Mouse (Mus musculus): ENCODE results near the gene Dok1.

Gene Dok1

DNA sequence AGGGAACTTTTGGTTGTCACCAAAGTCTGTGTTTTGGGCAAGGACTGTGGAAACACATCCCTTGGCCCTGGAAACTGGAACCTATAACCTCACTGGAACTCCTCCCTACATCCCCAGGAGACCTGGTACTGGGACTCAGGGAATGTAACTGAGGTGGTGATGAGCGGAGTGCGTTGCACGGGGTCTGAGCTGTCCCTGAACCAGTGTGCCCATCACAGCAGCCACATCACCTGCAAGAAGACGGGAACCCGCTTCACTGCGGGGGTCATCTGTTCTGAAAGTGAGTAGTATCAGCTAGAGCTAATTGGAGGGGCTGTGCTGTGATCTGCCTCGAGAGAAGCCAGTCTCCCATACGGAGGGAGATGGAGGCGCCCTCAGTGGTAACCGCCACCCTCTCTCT, 16.1 kb upstream of the Dok1 start:
- DNase-seq (ENCODE audit: low spot score in 2 of 2): no peak

DNA sequence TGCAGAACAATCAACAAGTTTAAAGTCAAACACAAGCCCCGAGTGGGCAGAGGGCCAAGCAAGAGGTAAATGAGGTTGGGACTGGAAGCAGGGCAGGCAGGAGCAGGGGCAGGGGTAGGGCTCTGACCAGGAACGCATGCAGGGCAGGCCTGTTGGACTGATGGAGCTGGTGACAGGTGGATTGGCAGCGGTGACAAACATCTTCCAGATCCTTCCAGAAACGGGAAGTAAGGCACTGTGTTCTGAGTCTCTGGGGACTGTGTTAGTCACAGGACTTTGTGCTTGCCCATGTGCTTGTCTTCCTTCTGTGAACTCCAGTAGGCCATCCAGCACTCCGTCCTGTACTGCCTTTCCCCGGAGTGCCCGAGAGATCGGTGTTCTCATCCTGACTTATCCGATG, 11.5 kb upstream of the Dok1 start:
- no peak for DNase-seq (ENCODE audit: low spot score in 2 of 2)

DNA sequence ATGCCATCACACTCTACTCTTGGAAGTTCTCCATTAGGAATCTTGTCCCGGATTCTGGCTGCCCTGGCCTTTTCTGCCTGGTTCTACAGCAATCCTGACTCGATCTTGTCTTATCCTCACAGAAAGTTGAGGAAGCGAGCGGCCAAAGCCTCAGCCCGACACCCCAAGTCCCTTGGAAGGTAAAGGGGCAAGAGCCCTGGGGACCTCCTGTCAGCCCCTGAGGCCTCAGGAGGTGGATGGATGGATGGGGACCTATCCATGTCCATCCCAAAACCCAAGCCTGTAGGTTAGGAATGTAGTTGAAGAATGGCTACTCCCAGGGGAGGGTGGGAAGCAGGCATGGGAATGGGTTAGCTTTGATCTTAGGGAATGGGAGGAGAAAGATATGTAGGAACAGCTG, 10.7 kb upstream of the Dok1 start:
- DNase-seq (ENCODE audit: low spot score in 2 of 2): no peak

DNA sequence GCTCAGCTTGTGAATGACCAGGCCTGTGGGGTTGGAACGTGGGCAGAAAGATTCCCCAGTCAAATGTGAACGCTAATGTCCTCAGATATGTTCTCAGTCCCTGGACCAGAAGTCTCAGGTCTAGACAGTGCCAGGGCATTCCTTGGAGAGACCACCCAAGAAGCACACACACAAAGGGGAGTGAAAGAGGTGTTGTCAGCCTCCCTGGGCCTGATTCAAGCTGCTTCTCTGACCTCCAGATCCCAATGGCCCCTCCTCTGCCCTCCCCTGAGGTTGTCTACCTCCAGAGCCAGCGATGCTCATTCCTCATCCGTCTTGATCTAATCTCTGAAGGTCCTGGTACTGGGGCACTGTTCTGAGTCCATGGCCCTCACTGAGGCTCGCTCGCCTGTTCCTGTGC, 10.3 kb upstream of the Dok1 start:
- DNase-seq (ENCODE audit: low spot score in 2 of 2): no peak

DNA sequence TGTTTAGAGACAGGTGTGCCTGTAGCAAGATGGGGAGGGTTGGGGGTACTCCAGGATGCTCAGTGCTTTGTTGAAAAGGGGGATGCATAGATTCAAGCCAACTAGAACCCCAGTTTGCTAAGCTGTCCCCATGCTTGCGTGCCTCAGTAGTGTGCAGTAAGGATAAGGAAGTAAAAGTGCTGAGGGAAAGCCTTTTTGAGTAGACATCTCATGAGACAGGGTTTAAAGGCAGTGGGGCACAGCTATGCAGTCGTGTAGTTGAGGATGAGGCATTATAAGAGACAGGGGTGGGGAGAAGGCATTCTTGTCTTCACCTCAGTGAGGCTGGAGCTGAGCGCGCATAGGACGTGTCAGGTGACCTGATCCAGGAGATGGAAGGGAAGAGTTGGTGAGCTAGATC, 7.3 kb upstream of the Dok1 start:
- no peak for DNase-seq (ENCODE audit: low spot score in 2 of 2)

DNA sequence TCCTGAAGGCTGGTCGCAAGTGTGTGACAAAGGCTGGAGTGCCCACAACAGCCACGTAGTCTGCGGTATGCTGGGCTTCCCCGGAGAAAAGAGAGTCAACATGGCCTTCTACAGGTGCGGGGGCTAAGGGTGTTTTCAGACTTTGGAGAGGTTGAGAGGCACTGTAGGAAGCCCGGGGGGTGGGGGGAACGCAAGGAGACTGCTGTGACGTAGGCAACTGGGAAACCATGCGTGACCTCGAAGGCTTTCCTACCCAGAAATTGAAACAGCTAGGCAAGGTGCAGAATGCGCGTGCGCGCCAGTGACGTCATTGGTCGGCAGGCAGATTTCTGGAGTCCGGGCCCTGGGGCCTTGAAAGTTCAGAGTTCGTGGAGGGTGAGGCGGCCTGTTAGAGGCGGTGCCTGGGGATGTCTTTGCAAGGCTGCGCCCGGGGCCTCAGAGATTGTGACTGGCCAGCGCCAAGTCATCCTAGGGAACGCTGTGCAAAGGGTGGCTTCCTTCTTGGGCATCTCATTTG, 5.3 kb upstream of the Dok1 start:
- DNase-seq (ENCODE audit: low spot score in 2 of 2): peak; percentile 73 to 81

DNA sequence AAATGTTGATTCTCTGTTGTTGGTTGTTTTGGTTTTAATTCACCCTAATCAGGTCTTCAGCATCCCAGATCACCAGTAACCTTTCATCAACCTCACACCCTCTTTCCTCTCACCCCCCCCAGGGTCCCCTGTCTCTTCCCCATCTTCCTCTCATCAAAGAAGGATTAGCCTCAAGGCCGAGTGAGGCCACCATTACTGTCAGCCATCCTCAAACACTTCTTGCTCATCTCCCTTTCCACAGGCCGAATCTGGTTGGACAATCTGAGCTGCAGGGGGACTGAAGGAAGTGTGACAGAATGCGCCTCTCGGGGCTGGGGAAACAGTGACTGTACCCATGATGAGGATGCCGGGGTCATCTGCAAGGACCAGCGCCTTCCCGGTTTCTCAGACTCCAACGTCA, 3.9 kb upstream of the Dok1 start:
- DNase-seq (ENCODE audit: low spot score in 2 of 2): no peak

DNA sequence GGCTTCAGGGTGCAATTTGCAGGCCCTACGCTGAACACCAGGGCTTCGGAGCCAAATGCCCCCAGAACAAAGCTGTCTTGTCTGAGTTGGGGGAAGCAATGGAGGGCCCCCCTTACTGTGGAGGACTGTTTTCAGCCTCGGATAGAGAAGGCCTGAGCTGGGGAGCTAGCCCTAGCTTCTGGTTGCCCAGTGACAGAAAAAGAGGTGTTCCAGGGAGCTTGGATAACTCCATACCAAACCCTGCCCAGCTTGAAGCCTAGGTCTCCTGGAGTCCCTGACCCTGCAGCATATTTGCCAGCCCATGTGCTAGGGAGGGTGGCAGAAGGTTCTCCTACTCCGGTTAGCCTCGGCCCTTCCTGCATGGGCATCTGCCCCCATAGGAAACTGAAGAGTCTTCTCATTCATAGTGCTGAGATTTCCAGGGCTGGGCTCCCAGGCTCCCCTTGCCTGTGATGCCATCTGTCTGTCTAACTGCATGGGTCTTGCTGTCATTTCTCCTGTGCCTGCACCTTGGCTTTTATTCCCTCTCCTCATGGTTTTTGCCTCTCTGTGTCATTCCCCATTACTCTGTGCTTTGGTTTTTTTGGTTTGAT, 1.3 kb upstream of the Dok1 start:
- DNase-seq (ENCODE audit: low spot score in 2 of 2): no peak

DNA sequence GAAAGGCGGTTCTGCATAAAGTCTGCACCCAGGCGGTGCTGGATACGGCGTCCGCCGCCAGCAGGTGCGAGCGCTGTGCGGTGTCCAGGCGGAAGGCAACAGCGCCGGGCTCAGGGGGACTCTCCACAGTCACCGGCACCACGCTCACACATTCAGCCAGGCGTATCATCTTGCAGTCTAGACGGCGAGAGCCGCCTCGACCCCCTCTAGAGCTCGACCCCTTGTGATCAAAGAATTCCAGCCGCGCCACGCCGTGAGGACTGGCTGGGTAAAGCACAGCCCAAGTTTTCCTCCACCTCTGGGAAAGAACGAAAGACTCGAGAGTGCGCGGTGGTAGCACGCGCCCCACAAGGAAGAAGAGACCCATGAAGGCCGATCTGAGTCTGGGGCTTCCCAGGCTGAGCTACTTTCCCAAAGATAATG, 491 bp downstream of the Dok1 start:
- no peak for DNase-seq (ENCODE audit: low spot score in 2 of 2)

DNA sequence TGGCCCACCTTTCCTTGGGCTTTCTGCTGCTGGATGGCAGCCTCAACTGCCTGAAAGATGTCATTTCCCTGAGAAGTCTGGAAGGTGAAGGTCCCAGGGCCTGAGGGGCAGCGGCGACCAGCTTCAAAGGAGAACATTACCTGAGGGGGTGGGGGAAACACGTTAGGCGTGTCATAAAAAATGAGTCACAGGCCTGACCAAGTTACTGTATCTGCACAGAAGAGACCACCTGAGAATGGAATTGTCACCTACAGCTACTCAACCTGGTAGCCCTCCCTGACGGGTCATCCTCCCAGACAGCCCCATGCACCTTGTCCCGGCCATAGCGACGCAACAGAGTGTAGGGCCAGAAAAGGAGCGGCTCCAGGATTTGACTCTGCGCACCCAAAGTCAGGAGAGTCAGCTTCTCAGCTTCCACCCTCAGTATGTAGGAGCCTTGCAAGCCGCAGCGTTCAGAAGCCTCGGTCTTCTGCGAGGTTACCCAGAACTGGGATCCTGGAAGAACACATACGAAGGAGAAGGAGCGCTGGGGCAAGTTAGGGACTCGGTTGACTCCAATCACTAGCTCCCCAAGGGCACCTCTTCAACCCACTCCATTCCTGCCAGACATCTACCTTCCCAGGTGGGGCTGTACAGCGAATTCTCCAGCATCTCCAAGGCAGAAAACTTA, 1.2 kb downstream of the Dok1 start:
- DNase-seq (ENCODE audit: low spot score in 2 of 2): no peak

DNA sequence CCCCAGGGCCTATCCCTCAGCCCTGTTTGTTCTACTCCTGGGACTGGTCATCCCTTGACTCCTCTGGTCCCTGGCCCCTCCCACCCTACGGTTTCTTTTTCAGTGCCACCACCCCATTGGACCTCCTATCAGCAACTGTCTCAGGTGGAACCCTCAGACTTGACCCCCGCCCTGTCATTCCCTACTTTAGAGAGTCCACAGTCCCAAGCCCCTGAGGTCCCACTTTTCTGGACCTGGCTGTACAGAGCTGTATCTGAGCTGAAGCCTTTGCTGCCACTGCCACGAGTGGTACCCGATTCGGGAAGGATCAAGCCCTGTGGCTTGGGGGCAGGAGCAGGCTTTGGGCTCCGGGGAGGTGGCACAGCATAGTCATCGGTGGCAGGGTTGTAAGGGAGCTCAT, 2.2 kb downstream of the Dok1 start:
- DNase-seq (ENCODE audit: low spot score in 2 of 2): no peak

DNA sequence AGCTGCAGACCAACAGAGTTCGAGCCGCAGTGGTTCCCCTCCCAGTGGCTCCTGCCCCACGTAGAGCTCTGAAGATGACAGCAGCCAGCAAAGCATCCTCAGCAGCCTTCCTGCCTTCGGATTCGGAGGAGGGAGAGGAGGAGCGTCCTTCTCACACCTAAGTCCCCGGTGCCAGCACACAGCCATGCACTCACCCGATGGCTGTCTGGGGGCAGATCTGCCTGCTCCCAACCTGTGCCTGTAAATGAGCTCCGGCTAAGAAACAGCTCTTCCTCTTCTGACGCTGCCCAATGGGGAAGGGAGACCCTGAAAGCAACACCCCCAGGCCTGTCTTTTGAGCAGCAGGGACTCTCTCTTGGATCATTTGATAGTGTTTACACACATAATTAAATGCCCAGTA, 3.5 kb downstream of the Dok1 start:
- no peak for DNase-seq (ENCODE audit: low spot score in 2 of 2)

DNA sequence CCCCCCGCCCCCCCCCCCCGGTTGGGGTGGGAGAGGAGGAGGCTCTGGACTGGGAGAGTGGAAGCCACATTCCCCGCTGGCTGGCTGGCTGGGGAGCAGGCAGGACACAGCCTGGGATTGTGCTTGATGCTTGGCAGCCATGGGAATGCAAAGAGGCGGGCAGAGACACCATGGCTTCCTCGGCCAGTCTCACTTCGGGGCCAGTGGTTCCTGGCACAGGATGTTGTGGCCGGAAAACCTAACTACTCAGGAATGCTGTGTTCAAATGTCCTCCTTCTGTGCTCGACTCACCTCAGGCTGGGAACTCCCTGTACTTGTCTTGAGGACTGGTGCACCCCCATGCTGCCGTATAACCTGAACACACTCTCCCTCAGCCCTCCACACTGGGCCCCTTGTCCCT, 5.6 kb downstream of the Dok1 start:
- no peak for DNase-seq (ENCODE audit: low spot score in 2 of 2)

DNA sequence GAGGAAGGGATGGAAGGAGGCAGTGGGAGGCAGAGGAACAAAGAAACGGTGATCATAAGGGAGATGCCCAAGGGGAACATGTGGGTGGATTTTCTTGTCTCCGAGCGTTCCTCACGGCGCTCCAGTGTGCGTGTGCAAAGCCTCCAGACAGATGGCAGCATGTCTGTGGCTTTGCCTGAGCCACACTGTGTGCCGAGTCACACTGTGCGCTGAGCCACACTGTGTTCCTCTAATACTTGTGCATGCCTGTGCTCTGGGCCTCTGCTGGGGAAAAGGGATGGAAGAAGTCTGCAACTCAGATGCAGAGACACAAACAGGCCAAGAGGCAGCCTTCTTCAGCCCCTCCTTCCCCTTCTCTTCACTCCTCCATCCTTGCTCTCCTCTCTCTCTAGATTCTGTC, 6.0 kb downstream of the Dok1 start:
- no peak for DNase-seq (ENCODE audit: low spot score in 2 of 2)

DNA sequence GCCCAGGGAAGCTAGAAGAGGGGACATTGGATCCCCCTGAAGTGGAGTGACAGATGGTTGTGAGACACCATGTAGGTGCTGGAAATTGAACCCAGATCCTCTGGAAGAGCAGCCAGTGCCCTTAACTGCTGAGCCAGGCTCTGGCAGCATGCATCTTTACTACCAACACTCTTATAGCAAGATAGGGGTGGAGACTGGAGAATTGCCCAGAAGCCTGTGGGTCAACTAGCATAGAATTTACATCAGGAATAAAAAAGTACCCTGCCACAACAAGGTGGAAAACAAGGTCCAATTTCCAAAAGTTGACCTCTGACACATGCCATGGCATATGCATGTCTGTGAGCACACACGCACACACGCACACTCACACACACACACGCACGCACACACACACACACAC, 8.1 kb downstream of the Dok1 start:
- DNase-seq (ENCODE audit: low spot score in 2 of 2): no peak

DNA sequence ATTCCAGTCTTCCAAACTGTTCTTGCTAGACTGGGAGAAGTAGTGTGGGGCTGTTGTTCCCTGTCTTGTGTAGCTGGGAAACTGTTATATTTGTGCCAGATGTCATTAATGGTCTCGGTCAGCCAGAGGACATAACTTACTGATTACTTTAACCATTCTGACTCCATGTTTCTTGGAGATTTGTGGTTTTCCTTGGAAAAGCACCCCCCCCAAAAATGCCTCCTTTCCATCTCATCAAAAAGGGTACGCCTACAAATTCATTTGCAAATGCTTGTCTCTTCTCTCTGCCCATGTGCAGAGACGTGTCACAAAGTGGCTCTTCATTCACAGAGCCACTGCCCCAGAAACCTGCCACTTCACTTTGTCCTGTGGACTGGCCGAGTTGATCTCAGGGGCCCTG, 8.8 kb downstream of the Dok1 start:
- no peak for DNase-seq (ENCODE audit: low spot score in 2 of 2)

DNA sequence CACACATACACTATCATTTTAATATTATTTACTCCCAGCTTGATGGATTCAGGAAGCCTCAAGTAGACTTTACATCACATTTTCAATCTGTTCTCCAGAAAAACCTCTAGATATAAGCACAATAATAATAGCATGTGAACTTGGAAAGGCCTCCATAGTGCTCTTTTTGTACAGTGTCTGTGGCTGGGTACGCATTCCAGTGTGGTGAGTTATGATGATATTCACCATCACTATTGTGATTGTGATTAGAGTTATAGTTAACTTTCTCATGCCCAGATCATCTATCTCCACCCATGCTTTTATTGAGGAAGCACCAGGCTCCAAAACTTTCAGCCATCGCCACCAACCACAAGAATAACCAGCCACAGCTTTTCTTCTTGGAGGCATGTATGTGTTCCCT, 9.5 kb downstream of the Dok1 start:
- DNase-seq (ENCODE audit: low spot score in 2 of 2): no peak

DNA sequence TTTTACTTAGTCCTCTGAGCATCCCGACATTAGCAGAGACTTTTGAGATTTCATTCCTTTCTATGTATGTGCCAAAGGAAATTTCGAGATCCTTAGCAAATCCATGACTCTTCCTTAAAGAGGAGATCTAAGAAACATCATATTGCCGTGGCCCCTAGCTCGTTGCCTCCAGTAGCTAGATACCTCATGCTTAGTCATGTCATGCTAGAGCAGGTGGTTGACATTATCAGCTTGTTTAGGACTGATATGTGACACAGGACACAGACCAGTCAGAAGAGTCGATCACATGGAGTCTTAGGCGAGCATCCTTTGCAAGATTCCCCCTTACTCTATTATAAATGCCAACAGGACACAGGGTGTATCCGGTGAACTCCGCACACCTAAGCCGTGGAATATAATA, 10.3 kb downstream of the Dok1 start:
- DNase-seq (ENCODE audit: low spot score in 2 of 2): no peak

DNA sequence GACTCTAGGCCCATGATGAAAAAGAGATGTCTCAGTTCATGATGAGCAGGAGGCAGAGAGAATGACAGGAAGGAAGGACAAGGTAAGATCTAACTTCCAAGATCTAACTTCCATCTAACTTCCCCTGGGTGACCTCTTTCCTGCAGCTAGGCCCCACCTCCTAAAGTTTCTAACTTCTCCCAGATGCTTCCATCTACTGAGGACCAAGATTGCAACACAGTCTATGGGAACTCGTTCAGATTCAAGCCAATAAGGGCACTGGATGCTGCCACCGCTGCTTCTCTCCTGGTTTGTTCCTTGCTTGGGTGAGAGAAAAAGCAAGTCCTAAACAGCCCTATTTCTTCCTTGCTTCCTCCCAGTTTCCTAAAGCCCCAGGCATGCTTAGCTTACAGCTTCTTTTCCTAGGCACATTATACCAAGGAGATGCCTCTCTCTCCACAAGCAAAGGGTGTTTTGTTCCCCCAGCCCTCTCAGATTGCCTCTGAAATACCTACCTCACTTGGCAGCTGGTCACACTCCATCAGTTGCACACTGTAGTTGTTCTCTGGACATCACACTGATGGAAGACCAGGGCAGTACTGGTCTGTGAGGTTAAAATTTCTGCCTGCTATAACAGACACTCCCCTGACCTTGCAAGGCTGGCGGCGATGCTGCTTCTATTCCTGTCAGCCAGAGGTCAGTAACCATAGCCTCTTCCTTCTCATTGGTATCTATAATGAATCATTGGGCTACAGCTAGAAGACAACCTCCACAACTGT, 12.3 kb downstream of the Dok1 start:
- no peak for DNase-seq (ENCODE audit: low spot score in 2 of 2)

DNA sequence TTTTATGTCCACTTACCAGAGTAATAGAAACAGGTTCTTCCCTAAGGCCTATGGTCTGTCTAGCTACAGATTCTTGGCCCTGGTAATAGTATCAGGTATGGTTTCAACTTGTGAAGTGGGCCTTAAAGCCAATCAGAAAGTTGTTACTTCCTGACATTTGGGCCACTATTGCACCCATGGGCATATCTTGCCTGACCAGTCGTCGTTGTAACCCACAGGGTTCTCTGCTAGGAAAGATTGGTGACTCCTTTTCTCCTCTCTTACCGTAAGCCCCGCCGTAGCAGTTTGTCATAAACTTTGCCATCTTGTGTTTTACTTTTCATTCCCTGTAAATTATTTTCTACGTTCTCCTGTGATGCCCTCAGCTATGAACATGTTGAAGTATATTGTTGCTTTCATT, 13.2 kb downstream of the Dok1 start:
- DNase-seq (ENCODE audit: low spot score in 2 of 2): no peak

DNA sequence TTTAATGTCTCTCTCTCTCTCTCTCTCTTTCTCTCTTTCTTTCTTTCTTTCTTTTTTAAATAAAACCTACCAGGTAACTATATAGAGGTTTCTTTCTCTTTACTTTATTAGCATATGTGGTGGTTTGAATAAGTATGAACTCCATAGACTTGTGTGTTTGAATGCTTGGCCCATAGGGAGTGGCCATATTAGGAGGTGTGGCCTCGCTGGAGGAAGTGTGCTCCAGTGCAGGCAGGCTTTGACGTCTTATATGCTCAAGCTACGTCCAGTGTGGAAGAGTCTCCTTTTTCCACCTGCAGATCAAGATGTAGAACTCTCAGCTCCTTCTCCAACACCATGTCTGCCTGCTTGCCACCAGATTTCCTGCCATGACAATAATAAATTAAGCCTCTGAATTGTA, 14.2 kb downstream of the Dok1 start:
- DNase-seq (ENCODE audit: low spot score in 2 of 2): no peak

DNA sequence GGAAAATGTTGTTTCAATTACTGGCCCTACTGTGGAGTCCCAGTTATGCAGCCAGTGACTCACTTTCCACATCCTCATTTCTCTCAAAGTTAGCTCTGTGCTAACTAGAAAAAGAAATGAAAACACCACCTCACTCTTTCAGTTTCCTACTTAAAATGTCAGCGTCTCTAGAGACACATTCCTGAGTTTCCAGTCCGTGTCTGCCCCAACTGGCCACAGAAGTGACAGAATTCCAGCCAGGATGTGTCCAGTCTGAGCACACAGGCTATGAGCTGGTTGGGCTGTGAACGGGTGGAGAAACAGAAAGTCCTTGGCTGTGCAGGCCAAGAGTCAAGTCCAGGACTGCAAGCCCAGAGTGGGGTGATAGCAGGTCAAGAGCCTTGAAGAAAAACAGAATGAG, 16.1 kb downstream of the Dok1 start:
- no peak for DNase-seq (ENCODE audit: low spot score in 2 of 2)

DNA sequence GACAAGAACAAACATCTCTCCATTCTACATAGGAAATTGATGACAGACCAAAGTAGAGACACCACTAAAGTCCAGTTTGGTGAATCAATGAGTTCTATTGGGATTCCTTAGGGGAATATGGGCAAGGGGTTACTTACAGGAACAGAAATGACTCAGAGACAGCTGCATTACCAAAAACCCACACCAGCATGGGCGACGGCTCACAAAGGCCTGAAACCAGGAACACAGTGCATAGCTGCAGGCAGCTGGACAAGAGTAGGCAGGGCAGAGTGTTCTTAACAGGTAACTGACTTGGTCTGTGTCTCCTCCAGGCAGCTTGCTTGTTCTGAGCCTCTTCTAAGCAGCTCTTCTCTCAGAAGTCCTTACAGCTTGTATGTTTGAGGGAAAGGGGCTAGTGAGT, 17.5 kb downstream of the Dok1 start:
- no peak for DNase-seq (ENCODE audit: low spot score in 2 of 2)

Measured in right cerebral cortex, postnatal 36 days (tissue).